Mouse (Mus musculus) urinary bladder, postnatal 0 days (tissue): ENCODE measurements around the gene Sema4a. TPM values are rescaled to one million over a fixed set of nuclear protein-coding genes. Genes with fewer than 3 reads are reported as not detected.

Source experiments
- microRNA-seq: library from miRNA; unstranded; fragments of <30 nt; microRNA quantifications from one replicate; pipeline ENCODE4, GENCODE M21; 2016
- polyA plus RNA-seq: library from polyadenylated mRNA; unstranded; fragments of >200 nt; fragmentation: Nextera tagmentation; extraction: Ambion mirVana; gene quantifications from 2 replicates; pipeline ENCODE4 v1.2.1, GENCODE M21; 2015

Gene Sema4a
- polyA plus RNA-seq: 17.7 and 20.0 TPM in 2 replicates

DNA sequence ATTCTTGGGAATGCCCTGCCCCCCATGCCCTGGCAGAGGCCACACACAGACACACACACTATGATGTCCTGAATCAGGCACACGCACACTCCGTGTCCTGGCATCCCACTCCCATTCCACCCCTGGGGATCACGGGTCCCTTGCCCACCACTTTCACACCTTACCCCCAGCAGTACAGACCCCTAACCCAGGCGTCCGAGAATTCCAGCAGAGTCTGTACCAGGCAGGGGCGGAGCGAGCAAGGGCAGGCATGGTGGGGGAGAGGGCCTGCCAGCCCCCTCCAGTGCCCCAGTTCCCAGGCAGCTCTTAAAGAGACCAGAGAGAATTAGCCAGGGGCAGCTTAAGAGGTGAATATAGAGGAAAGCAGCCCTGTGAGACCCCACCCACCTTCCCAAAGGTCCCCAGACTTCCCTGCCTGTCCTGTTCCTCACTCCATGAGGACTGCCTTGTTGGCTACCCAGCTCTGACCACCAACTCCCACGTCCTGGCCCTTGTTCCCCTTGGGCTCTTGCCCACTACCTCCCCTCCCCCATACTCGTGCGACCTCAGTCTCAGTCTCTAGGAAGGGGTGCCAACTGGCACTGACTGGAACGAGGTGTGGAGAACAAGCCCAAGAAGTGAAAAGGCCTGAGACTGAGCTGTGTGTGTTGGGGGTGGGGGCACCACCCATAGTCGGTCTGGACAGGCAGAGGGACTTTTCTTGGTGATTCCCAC is at the start of gene Sema4a:
Gene Sema4a (minus strand): TSS at position 200 of the 714 bp plus-strand sequence.

GRCm38 (mm10) chr3:88509692-88510420 is 48.9 kb upstream of the Sema4a start, which contains the start of gene Lmna:
Gene Lmna (minus strand): TSS chr3:88509956.

GRCm38 (mm10) chr3:88424605-88425329 is 36.2 kb downstream of the Sema4a start, which contains the start of gene Slc25a44:
Gene Slc25a44 (minus strand): TSS chr3:88425139.

GRCm38 (mm10) chr3:88409741-88410644 is 51.0 kb downstream of the Sema4a start, which contains the start of gene Pmf1:
Gene Pmf1 (minus strand): TSS chr3:88410331.

Small RNA genes within 50 kb of the gene (microRNA-seq; reads per million reads assigned to microRNA genes)
- not detected for gene Mir7011

Other genes with a start within 250 kb of the Sema4a start
- 1.3 and 2.0 TPM in 2 replicates for gene Rhbg, start 206.5 kb downstream of the Sema4a start, polyA plus RNA-seq
- gene Gm38392, start 174.0 kb downstream of the Sema4a start, polyA plus RNA-seq: 0.20 and 0.99 TPM in 2 replicates
- 9.2 and 10.0 TPM in 2 replicates for gene Tsacc, start 164.2 kb downstream of the Sema4a start, polyA plus RNA-seq
- gene Cct3, start 164.1 kb downstream of the Sema4a start, polyA plus RNA-seq: 308 and 322 TPM in 2 replicates
- gene Glmp, start 136.2 kb downstream of the Sema4a start, polyA plus RNA-seq: 157 and 169 TPM in 2 replicates
- 29.9 and 30.1 TPM in 2 replicates for gene Tmem79, start 125.0 kb downstream of the Sema4a start, polyA plus RNA-seq
- 25.6 and 28.1 TPM in 2 replicates for gene Smg5, start 124.9 kb downstream of the Sema4a start, polyA plus RNA-seq
- 45.2 and 47.2 TPM in 2 replicates for gene Paqr6, start 96.6 kb downstream of the Sema4a start, polyA plus RNA-seq
- gene Bglap3, start 88.4 kb downstream of the Sema4a start, polyA plus RNA-seq: 1.2 and 1.5 TPM in 2 replicates
- gene Bglap2, start 82.5 kb downstream of the Sema4a start, polyA plus RNA-seq: 4.9 and 8.9 TPM in 2 replicates
- gene Bglap, start 76.7 kb downstream of the Sema4a start, polyA plus RNA-seq: 0.49 TPM in 1 of 2 replicates, not detected in the other
- gene Pmf1, start 50.9 kb downstream of the Sema4a start, polyA plus RNA-seq: 45.0 and 46.8 TPM in 2 replicates
- gene Slc25a44, start 36.0 kb downstream of the Sema4a start, polyA plus RNA-seq: 10.1 TPM in 2 replicates
- 294 and 327 TPM in 2 replicates for gene Lmna, start 48.8 kb upstream of the Sema4a start, polyA plus RNA-seq
- 2.1 TPM in 2 replicates for gene Mex3a, start 71.2 kb upstream of the Sema4a start, polyA plus RNA-seq
- 90.9 and 91.9 TPM in 2 replicates for gene Rab25, start 87.1 kb upstream of the Sema4a start, polyA plus RNA-seq
- 127 and 138 TPM in 2 replicates for gene Lamtor2, start 91.9 kb upstream of the Sema4a start, polyA plus RNA-seq
- gene Ubqln4, start 92.6 kb upstream of the Sema4a start, polyA plus RNA-seq: 14.4 and 16.4 TPM in 2 replicates
- gene Ssr2, start 114.7 kb upstream of the Sema4a start, polyA plus RNA-seq: 191 and 192 TPM in 2 replicates
- 30.4 and 30.5 TPM in 2 replicates for gene Arhgef2, start 144.8 kb upstream of the Sema4a start, polyA plus RNA-seq
- not detected in 2 replicates for gene Rxfp4, start 192.0 kb upstream of the Sema4a start, polyA plus RNA-seq
- gene Khdc4, start 224.6 kb upstream of the Sema4a start, polyA plus RNA-seq: 36.9 and 43.8 TPM in 2 replicates